ENCODE assay signal across 9 mouse cellular contexts in genomic region chr3:23374341-23374740, GRCm38 (mm10).
"Had no signal": no experiment of that assay in that cellular context is flagged by ENCODE, and none has a peak within 500 bp of the region (broad histone marks: within the 10 kb centered on the region; RNA-seq: fewer than 3 reads in every experiment).

No protein-coding gene starts in this region.

- DNase-seq: kidney, postnatal 10 days; kidney, postnatal 4 days; left cerebral cortex, postnatal 4 days; lung, adult 2 months; lung, postnatal 4 days; right cerebral cortex, postnatal 14 days; thymus, postnatal 36 days had no signal

- ATAC-seq: lung, postnatal 0 days; midbrain, embryonic 16.5 days had no signal
